Mouse (Mus musculus): ENCODE measurements at regions not wholly inside any gene's neighbourhood (a gene's known extent, or its start where the extent isn't known, plus 50 kb on each side); places are given as distances from the start of the nearest gene placed in this dataset.

DNA sequence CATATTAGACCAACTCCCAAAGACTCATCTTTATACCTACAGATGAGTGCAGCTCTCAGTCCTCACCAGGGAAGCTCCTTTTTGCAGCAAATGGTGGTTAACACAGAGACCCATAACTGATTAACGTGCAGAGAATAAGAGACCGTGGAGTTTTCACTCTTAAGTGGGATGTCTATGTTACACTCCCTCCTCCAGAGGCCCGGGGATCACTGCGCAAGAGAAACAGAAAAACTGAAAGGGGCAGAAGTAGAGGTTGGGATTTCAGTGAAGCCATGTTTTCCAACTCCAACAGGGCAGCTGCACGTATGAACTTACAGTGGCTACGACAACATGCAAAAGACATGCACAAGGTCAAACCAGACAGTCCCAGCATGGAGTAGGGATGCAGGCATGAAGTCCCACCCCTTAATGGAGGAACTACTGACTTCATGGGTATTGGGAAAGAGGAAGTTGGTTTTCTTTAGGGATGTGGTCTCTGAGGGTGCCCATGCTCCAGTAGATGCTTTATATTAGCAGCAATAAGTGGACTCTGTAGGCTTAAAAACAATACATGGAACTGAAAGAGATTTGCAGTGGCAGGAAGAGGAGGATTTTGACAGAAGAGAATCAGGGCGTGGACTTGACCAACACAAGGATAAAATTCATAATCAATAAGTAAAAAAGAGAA is 80.8 kb upstream of the Rai14 start:
- no peak for DNase-seq (ENCODE audit: low spot score)
- no peak overlapping the region for H3K9ac ChIP-seq (ENCODE audit: low read length)
- H3K27ac ChIP-seq (ENCODE audit: low read depth), result no peak overlapping the region
- no peaks in the 10 kb centered on the region for H3K4me1 ChIP-seq (replicated peaks; ENCODE audit: control insufficient read depth, insufficient read depth, low read length)
- no peaks in the 10 kb centered on the region for H3K36me3 ChIP-seq (ENCODE audit: control insufficient read depth, insufficient read depth, low read length)
- no peaks in the 10 kb centered on the region for H3K27me3 ChIP-seq (replicated peaks; ENCODE audit: control insufficient read depth, insufficient read depth, low read length)
- H3K4me2 ChIP-seq (ENCODE audit: low read length), result no peak overlapping the region
- no peak overlapping the region for H3K4me3 ChIP-seq (ENCODE audit: low read depth, low read length)
- 94% methylated on average over 7 of the region's 7 CpGs for WGBS
- no peak for ATAC-seq (replicated peaks; ENCODE audit: low FRiP score, low TSS enrichment, low read depth)
- H3K9me3 ChIP-seq (ENCODE audit: control insufficient read depth, low read length), result no peaks in the 10 kb centered on the region

GRCm38 (mm10) chr15:10799656-10800055 is 85.2 kb upstream of the Rai14 start:
- DNase-seq (ENCODE audit: low spot score) (no peak), ATAC-seq (replicated peaks; ENCODE audit: low FRiP score, low TSS enrichment, low read depth) (no peak)
- H3K27ac ChIP-seq (ENCODE audit: low read depth), result no peak overlapping the region
- no peak overlapping the region for H3K4me2 ChIP-seq (ENCODE audit: low read length)
- H3K9me3 ChIP-seq (ENCODE audit: control insufficient read depth, low read length), result no peaks in the 10 kb centered on the region
- H3K36me3 ChIP-seq (ENCODE audit: control insufficient read depth, insufficient read depth, low read length), result no peaks in the 10 kb centered on the region
- no peaks in the 10 kb centered on the region for H3K27me3 ChIP-seq (replicated peaks; ENCODE audit: control insufficient read depth, insufficient read depth, low read length)
- no peak overlapping the region for H3K4me3 ChIP-seq (ENCODE audit: low read depth, low read length)
- H3K4me1 ChIP-seq (replicated peaks; ENCODE audit: control insufficient read depth, insufficient read depth, low read length), result no peaks in the 10 kb centered on the region
- H3K9ac ChIP-seq (ENCODE audit: low read length), result no peak overlapping the region

GRCm38 (mm10) chr15:10814195-10814594 is 99.8 kb upstream of the Rai14 start:
- no peaks in the 10 kb centered on the region for H3K36me3 ChIP-seq (ENCODE audit: control insufficient read depth, insufficient read depth, low read length)
- DNase-seq (ENCODE audit: low spot score) (no peak), ATAC-seq (replicated peaks; ENCODE audit: low FRiP score, low TSS enrichment, low read depth) (no peak)
- no peak overlapping the region for H3K9ac ChIP-seq (ENCODE audit: low read length)
- 76% methylated on average over 2 of the region's 2 CpGs for WGBS
- H3K27ac ChIP-seq (ENCODE audit: low read depth), result no peak overlapping the region
- H3K4me1 ChIP-seq (replicated peaks; ENCODE audit: control insufficient read depth, insufficient read depth, low read length), result no peaks in the 10 kb centered on the region
- no peak overlapping the region for H3K4me2 ChIP-seq (ENCODE audit: low read length)
- H3K27me3 ChIP-seq (replicated peaks; ENCODE audit: control insufficient read depth, insufficient read depth, low read length), result no peaks in the 10 kb centered on the region
- H3K4me3 ChIP-seq (ENCODE audit: low read depth, low read length), result no peak overlapping the region
- H3K9me3 ChIP-seq (ENCODE audit: control insufficient read depth, low read length), result no peaks in the 10 kb centered on the region

GRCm38 (mm10) chr15:10814709-10815108 is 100.3 kb upstream of the Rai14 start:
- DNase-seq (ENCODE audit: low spot score), result no peak
- no peak overlapping the region for H3K4me3 ChIP-seq (ENCODE audit: low read depth, low read length)
- no peaks in the 10 kb centered on the region for H3K36me3 ChIP-seq (ENCODE audit: control insufficient read depth, insufficient read depth, low read length)
- 67% methylated on average over 7 of the region's 7 CpGs for WGBS
- H3K4me1 ChIP-seq (replicated peaks; ENCODE audit: control insufficient read depth, insufficient read depth, low read length), result no peaks in the 10 kb centered on the region
- no peaks in the 10 kb centered on the region for H3K9me3 ChIP-seq (ENCODE audit: control insufficient read depth, low read length)
- no peak for ATAC-seq (replicated peaks; ENCODE audit: low FRiP score, low TSS enrichment, low read depth)
- no peak overlapping the region for H3K9ac ChIP-seq (ENCODE audit: low read length)
- H3K4me2 ChIP-seq (ENCODE audit: low read length), result no peak overlapping the region
- H3K27me3 ChIP-seq (replicated peaks; ENCODE audit: control insufficient read depth, insufficient read depth, low read length), result no peaks in the 10 kb centered on the region
- H3K27ac ChIP-seq (ENCODE audit: low read depth), result no peak overlapping the region

- Histone ChIP-seq H3K4me1 (replicated peaks; ENCODE audit: control insufficient read depth, insufficient read depth, low read length) (no peaks in the 10 kb centered on the region), H3K36me3 (ENCODE audit: control insufficient read depth, insufficient read depth, low read length) (no peaks in the 10 kb centered on the region), H3K9me3 (ENCODE audit: control insufficient read depth, low read length) (no peaks in the 10 kb centered on the region), H3K27me3 (replicated peaks; ENCODE audit: control insufficient read depth, insufficient read depth, low read length) (no peaks in the 10 kb centered on the region), H3K4me3 (ENCODE audit: low read depth, low read length) (no peak overlapping the region), H3K27ac (ENCODE audit: low read depth) (no peak overlapping the region), H3K4me2 (ENCODE audit: low read length) (no peak overlapping the region), H3K9ac (ENCODE audit: low read length) (no peak overlapping the region)
- DNase-seq (ENCODE audit: low spot score) (no peak), ATAC-seq (replicated peaks; ENCODE audit: low FRiP score, low TSS enrichment, low read depth) (no peak)
- WGBS, result 76% methylated on average over 3 of the region's 3 CpGs
Measured at GRCm38 (mm10) chr15:10816213-10816621, 101.8 kb upstream of the Rai14 start.

DNA sequence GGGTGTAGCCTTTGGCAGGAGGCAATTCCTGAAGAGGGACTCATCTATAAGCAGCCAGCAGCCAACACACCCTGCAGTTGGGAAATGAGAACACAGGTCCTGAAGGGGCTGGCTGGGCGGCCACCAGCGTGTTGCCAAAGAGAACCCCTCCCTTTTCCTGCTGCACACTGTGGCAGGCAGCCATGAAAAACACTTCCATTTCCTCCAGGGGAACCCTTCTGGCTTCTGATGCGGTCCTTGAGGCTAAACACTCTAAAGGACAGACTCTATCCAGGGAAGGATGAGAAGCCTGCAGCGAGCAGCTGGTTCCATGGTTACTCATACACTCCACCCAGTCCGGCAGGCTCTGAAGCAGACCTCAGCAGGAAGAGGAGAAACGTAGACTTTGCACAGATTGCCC is 103.8 kb upstream of the Rai14 start:
- WGBS, result 59% methylated on average over 6 of the region's 6 CpGs
- ATAC-seq (replicated peaks; ENCODE audit: low FRiP score, low TSS enrichment, low read depth) (no peak), DNase-seq (ENCODE audit: low spot score) (no peak)
- H3K4me2 ChIP-seq (ENCODE audit: low read length), result no peak overlapping the region
- no peaks in the 10 kb centered on the region for H3K9me3 ChIP-seq (ENCODE audit: control insufficient read depth, low read length)
- H3K4me1 ChIP-seq (replicated peaks; ENCODE audit: control insufficient read depth, insufficient read depth, low read length), result no peaks in the 10 kb centered on the region
- H3K9ac ChIP-seq (ENCODE audit: low read length), result no peak overlapping the region
- H3K36me3 ChIP-seq (ENCODE audit: control insufficient read depth, insufficient read depth, low read length), result no peaks in the 10 kb centered on the region
- H3K4me3 ChIP-seq (ENCODE audit: low read depth, low read length), result no peak overlapping the region
- H3K27ac ChIP-seq (ENCODE audit: low read depth), result no peak overlapping the region; the same call in 1 of the 2 replicates
- no peaks in the 10 kb centered on the region for H3K27me3 ChIP-seq (replicated peaks; ENCODE audit: control insufficient read depth, insufficient read depth, low read length)

GRCm38 (mm10) chr15:10818706-10819105 is 104.3 kb upstream of the Rai14 start:
- Histone ChIP-seq H3K4me1 (replicated peaks; ENCODE audit: control insufficient read depth, insufficient read depth, low read length) (no peaks in the 10 kb centered on the region), H3K4me3 (ENCODE audit: low read depth, low read length) (no peak overlapping the region), H3K27me3 (replicated peaks; ENCODE audit: control insufficient read depth, insufficient read depth, low read length) (no peaks in the 10 kb centered on the region), H3K4me2 (ENCODE audit: low read length) (no peak overlapping the region), H3K36me3 (ENCODE audit: control insufficient read depth, insufficient read depth, low read length) (no peaks in the 10 kb centered on the region), H3K9me3 (ENCODE audit: control insufficient read depth, low read length) (no peaks in the 10 kb centered on the region), H3K9ac (ENCODE audit: low read length) (no peak overlapping the region), H3K27ac (ENCODE audit: low read depth) (no peak overlapping the region; the same call in 1 of the 2 replicates)
- DNase-seq (ENCODE audit: low spot score) (no peak), ATAC-seq (replicated peaks; ENCODE audit: low FRiP score, low TSS enrichment, low read depth) (no peak)
- WGBS, result 84% methylated on average over 1 of the region's 1 CpGs

GRCm38 (mm10) chr15:10823933-10824332 is 109.5 kb upstream of the Rai14 start:
- Histone ChIP-seq H3K27me3 (replicated peaks; ENCODE audit: control insufficient read depth, insufficient read depth, low read length) (no peaks in the 10 kb centered on the region), H3K9ac (ENCODE audit: low read length) (no peak overlapping the region), H3K9me3 (ENCODE audit: control insufficient read depth, low read length) (no peaks in the 10 kb centered on the region), H3K4me2 (ENCODE audit: low read length) (no peak overlapping the region), H3K27ac (ENCODE audit: low read depth) (no peak overlapping the region), H3K4me1 (replicated peaks; ENCODE audit: control insufficient read depth, insufficient read depth, low read length) (no peaks in the 10 kb centered on the region), H3K4me3 (ENCODE audit: low read depth, low read length) (no peak overlapping the region), H3K36me3 (ENCODE audit: control insufficient read depth, insufficient read depth, low read length) (no peaks in the 10 kb centered on the region)
- peak; percentile 27 for DNase-seq (ENCODE audit: low spot score)
- ATAC-seq (replicated peaks; ENCODE audit: low FRiP score, low TSS enrichment, low read depth), result no peak
- 64% methylated on average over 5 of the region's 5 CpGs for WGBS

- H3K9ac ChIP-seq (ENCODE audit: low read length), result no peak overlapping the region
- peak; percentile 36 for DNase-seq (ENCODE audit: low spot score)
- no peak overlapping the region for H3K4me2 ChIP-seq (ENCODE audit: low read length)
- no peaks in the 10 kb centered on the region for H3K36me3 ChIP-seq (ENCODE audit: control insufficient read depth, insufficient read depth, low read length)
- H3K4me3 ChIP-seq (ENCODE audit: low read depth, low read length), result no peak overlapping the region
- no peaks in the 10 kb centered on the region for H3K27me3 ChIP-seq (replicated peaks; ENCODE audit: control insufficient read depth, insufficient read depth, low read length)
- H3K27ac ChIP-seq (ENCODE audit: low read depth), result no peak overlapping the region
- peaks cover 6% of the 10 kb centered on the region; the same call in 1 of the 2 replicates for H3K4me1 ChIP-seq (replicated peaks; ENCODE audit: control insufficient read depth, insufficient read depth, low read length)
- no peak for ATAC-seq (replicated peaks; ENCODE audit: low FRiP score, low TSS enrichment, low read depth)
- 79% methylated on average over 5 of the region's 5 CpGs for WGBS
- no peaks in the 10 kb centered on the region for H3K9me3 ChIP-seq (ENCODE audit: control insufficient read depth, low read length)
Measured at GRCm38 (mm10) chr15:10829588-10829987, 115.2 kb upstream of the Rai14 start.

Data from intestine, embryonic 14.5 days (tissue).